Mouse (Mus musculus) brown adipose tissue, adult 24 weeks (tissue): ENCODE data around the gene Lsm11. TPM values are rescaled to one million over a fixed set of nuclear protein-coding genes. Genes with fewer than 3 reads are reported as not detected.
"Not testable (repeated sequence)": the region's sequence is repeated elsewhere in the genome, so short reads cannot be mapped to it uniquely, and the experiment has no call there.

ENCODE experiments used
- H3K27ac ChIP-seq: fragments of 200-500 bp; replicated peaks from 2 replicates; pipeline ENCODE4 v1.5.1; 2012; ENCODE audit warnings: low read depth, mild to moderate bottlenecking, low read length
- H3K4me1 ChIP-seq: fragments of 200-500 bp; 2 replicates; pipeline ENCODE4 v1.6.1; 2012; ENCODE audit warnings: low read length, mixed read lengths; ENCODE audit not compliant: control insufficient read depth, insufficient read depth, insufficient read length
- H3K4me3 ChIP-seq: fragments of 200-500 bp; 2 replicates; pipeline ENCODE4 v1.5.1; 2012; ENCODE audit warnings: low read depth, mild to moderate bottlenecking, low read length, moderate library complexity; ENCODE audit not compliant: insufficient read depth
- polyA plus RNA-seq: library from polyadenylated mRNA; stranded (reverse); fragments of >200 nt; gene quantifications from 2 replicates; pipeline ENCODE4 v1.2.4, GENCODE M21; 2012; ENCODE audit not compliant: missing spikeins, insufficient read depth, insufficient read length

Lsm11 gene
- polyA plus RNA-seq, 1 experiment, result 1.9 TPM

GRCm38 (mm10) chr11:45881026-45881682 lies 63.6 kb downstream of the Lsm11 start:
- peaks cover 5% of the 10 kb centered on the region; the same call in 1 of the 2 replicates for H3K4me1 ChIP-seq
- no peak overlapping the region for H3K27ac ChIP-seq
- H3K4me3 ChIP-seq, result no peak overlapping the region

- H3K4me3 ChIP-seq, H3K27ac ChIP-seq, H3K4me1 ChIP-seq: not testable (repeated sequence)
Observed at GRCm38 (mm10) chr11:45879366-45879765, 65.4 kb downstream of the Lsm11 start.

Other genes starting within 250 kb of the Lsm11 start
- 20.0 and 24.7 TPM in 2 replicates for gene Clint1, start 92.9 kb downstream of the Lsm11 start, polyA plus RNA-seq
- gene Thg1l, start 10.6 kb upstream of the Lsm11 start, polyA plus RNA-seq, result 10.9 and 18.7 TPM in 2 replicates
- 0.36 TPM in 1 of 2 replicates, not detected in the other for gene Sox30, start 35.4 kb upstream of the Lsm11 start, polyA plus RNA-seq
- 2.3 and 18.9 TPM in 2 replicates for gene Gm12166, start 107.4 kb upstream of the Lsm11 start, polyA plus RNA-seq
- 2.4 and 3.1 TPM in 2 replicates for gene Adam19, start 111.1 kb upstream of the Lsm11 start, polyA plus RNA-seq
- not detected in 2 replicates for gene Nipal4, start 221.6 kb upstream of the Lsm11 start, polyA plus RNA-seq